Mouse (Mus musculus): ENCODE results near the gene Zfpm1. TPM values are rescaled to one million over a fixed set of nuclear protein-coding genes. Genes with fewer than 3 reads are reported as not detected.

The Zfpm1 gene
- polyA plus RNA-seq, 1 experiment from 2014 or later, result 2.8 TPM

DNA sequence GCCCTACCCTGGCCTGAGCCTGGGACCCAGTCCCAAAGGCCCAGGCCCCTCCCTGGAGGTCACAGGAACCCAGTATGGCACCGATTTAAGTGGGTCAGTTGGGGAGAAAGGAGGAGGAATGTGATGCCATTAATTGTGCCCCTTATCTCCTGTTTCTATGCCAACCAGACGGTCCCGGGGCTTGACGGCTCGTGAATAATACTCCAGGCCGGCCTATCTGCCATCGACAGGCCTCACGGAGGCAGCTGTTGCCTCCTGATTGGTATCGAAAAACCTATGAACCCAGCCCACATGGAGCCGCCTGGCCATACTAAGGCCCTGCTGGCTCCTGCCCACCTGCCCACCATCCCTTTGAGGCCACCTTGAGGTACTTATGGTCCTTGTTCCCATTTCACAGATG lies 5.0 kb downstream of the Zfpm1 start:
- peaks cover 36% of the 10 kb centered on the region for H3K4me1 ChIP-seq

DNA sequence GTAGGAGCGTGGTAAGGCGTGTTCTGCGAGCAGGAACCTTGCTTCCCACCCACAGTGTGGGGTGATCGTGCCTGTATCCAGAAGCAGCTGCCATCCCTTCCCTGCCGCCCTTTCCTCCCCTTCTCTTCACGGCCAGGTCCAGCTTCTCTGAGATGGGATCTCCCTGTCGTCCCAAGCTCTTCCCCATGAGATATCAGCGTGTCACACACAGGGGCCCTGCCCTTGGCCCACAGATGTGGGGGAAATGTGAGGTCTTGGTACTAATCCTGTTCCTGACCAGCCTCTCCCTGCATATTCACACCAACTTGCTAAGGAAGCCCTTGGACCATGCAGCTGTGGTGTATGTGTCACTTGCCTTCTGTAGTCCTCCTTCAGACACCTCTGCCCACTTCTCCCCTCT lies 5.8 kb downstream of the Zfpm1 start:
- no peak overlapping the region for H3K4me2 ChIP-seq (replicated peaks)
- no peaks in the 10 kb centered on the region for H3K36me3 ChIP-seq
- ATAC-seq (ENCODE audit: insufficient number of reproducible peaks, insufficient read depth, low FRiP score, low TSS enrichment), result no peak
- no peak overlapping the region for H3K27ac ChIP-seq
- H3K4me3 ChIP-seq, result no peak overlapping the region
- no peaks in the 10 kb centered on the region for H3K9me3 ChIP-seq
- 85% methylated on average over 8 of the region's 8 CpGs for WGBS
- H3K9ac ChIP-seq, result no peak overlapping the region
- peaks cover 37% of the 10 kb centered on the region for H3K4me1 ChIP-seq
- H3K27me3 ChIP-seq, result peaks cover 29% of the 10 kb centered on the region

More for the DNA sequence above, 5.0 kb downstream of the Zfpm1 start:
- Histone ChIP-seq H3K4me2 (replicated peaks) (no peak overlapping the region), H3K4me3 (no peak overlapping the region), H3K27me3 (peaks cover 33% of the 10 kb centered on the region), H3K9ac (no peak overlapping the region), H3K9me3 (no peaks in the 10 kb centered on the region), H3K36me3 (no peaks in the 10 kb centered on the region), H3K27ac (no peak overlapping the region)
- WGBS, result 87% methylated on average over 10 of the region's 10 CpGs
- no peak for ATAC-seq (ENCODE audit: insufficient number of reproducible peaks, insufficient read depth, low FRiP score, low TSS enrichment)

DNA sequence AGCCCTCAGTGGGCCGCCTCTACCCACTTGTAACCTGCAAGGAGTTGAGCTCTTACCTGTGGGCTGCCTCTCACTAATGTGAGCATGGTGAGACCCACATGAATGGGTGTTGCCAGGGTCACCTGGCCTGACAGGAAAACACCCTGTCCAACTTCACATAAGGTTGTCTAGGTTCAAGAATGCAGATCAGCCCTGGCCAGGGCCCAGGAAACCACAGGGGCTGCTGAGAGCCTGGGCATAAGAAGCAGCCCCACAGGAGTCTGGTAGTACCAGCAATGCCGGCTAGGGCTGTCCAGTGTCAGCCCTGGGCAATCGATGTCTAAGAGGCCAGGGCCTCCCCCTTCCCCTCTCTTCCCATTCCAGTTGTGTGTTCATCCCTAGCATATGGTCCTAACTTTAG lies 6.4 kb downstream of the Zfpm1 start:
- H3K9me3 ChIP-seq, result no peaks in the 10 kb centered on the region
- no peak overlapping the region for H3K4me3 ChIP-seq
- no peak for ATAC-seq (ENCODE audit: insufficient number of reproducible peaks, insufficient read depth, low FRiP score, low TSS enrichment)
- H3K27ac ChIP-seq, result no peak overlapping the region
- peaks cover 31% of the 10 kb centered on the region for H3K4me1 ChIP-seq
- no peaks in the 10 kb centered on the region for H3K36me3 ChIP-seq
- 72% methylated on average over 3 of the region's 3 CpGs for WGBS
- peaks cover 23% of the 10 kb centered on the region for H3K27me3 ChIP-seq
- H3K4me2 ChIP-seq (replicated peaks), result no peak overlapping the region
- no peak overlapping the region for H3K9ac ChIP-seq

DNA sequence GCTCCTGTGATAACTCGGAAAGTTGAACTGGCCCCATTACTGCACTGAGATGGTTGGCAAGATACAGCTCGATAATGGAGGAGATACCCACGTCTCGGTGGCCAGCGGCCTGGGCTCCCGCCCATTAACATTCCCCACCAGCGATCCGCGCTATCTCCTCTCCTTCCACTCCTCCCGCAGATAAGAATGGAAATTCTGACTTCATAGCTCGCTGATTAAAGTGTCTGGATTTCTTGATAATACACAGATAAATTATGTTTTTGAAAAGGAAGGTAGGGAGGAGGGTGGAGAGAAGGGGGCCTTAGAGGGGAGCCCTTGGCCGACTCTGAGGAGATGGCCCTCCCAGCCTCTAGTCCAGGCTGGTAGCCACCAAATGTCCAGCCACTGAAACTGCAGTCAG lies 9.1 kb downstream of the Zfpm1 start:
- ATAC-seq (ENCODE audit: insufficient number of reproducible peaks, insufficient read depth, low FRiP score, low TSS enrichment), result no peak
- H3K4me3 ChIP-seq, result no peak overlapping the region
- no peaks in the 10 kb centered on the region for H3K36me3 ChIP-seq
- no peak overlapping the region for H3K4me2 ChIP-seq (replicated peaks)
- 0 out of 2 replicates have a peak overlapping the region, but pooled peaks have one; percentile 32 for H3K9ac ChIP-seq
- 75% methylated on average over 12 of the region's 12 CpGs for WGBS
- H3K27me3 ChIP-seq, result no peaks in the 10 kb centered on the region
- no peak overlapping the region for H3K27ac ChIP-seq
- peaks cover 19% of the 10 kb centered on the region for H3K4me1 ChIP-seq
- H3K9me3 ChIP-seq, result no peaks in the 10 kb centered on the region

DNA sequence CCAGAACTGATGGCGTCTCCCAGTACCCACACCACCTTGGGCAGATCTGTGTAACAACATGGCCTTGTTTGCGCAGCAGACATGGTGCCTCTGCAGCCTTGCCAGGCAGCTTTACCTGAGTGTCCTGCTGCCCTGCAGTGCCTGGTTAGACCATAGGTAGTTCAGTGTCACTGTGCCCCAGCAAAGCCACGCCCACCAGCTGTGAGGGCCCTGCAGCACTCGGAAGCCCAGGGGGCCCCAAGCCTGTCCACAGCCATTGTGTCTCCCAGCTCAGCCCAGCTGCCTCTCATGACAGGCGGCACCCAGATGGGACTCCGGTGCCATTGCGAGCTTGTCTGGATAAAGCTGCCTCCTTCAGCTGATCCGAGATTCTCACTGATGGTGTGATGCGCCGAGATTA lies 9.6 kb downstream of the Zfpm1 start:
- Histone ChIP-seq H3K36me3 (no peaks in the 10 kb centered on the region), H3K4me1 (peaks cover 24% of the 10 kb centered on the region), H3K27ac (0 out of 2 replicates have a peak overlapping the region, but pooled peaks have one; percentile 24), H3K9ac (peak overlapping the region; percentile 32), H3K4me2 (replicated peaks) (no peak overlapping the region), H3K9me3 (no peaks in the 10 kb centered on the region), H3K4me3 (no peak overlapping the region), H3K27me3 (no peaks in the 10 kb centered on the region)
- WGBS, result 32% methylated on average over 10 of the region's 10 CpGs
- ATAC-seq (ENCODE audit: insufficient number of reproducible peaks, insufficient read depth, low FRiP score, low TSS enrichment), result no peak

DNA sequence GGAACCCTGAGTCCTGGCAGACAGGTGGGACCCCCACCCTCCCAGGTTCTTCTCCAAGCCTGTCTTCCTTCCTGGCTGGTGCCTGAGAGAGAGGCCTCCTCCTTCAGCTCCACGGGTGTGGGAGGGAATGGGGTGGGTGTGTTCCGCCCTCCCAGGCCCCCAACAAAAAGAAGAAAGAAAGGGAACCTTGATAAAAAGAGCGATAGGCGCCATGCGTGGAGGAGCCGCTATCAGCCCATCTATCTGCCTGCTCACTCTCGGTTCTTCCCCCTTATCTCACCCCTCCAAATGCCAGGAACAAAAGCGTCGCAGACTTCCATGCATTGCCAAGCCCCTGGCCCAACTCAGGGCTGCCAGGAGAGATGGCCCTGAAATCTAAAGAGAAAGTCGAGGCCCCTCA lies 11.5 kb downstream of the Zfpm1 start:
- H3K9me3 ChIP-seq, result no peaks in the 10 kb centered on the region
- H3K36me3 ChIP-seq, result no peaks in the 10 kb centered on the region
- H3K4me2 ChIP-seq (replicated peaks), result no peak overlapping the region
- ATAC-seq (ENCODE audit: insufficient number of reproducible peaks, insufficient read depth, low FRiP score, low TSS enrichment), result no peak
- 70% methylated on average over 10 of the region's 10 CpGs for WGBS
- no peak overlapping the region for H3K4me3 ChIP-seq
- H3K9ac ChIP-seq, result no peak overlapping the region
- H3K27ac ChIP-seq, result no peak overlapping the region
- H3K4me1 ChIP-seq, result peaks cover 36% of the 10 kb centered on the region
- H3K27me3 ChIP-seq, result no peaks in the 10 kb centered on the region

DNA sequence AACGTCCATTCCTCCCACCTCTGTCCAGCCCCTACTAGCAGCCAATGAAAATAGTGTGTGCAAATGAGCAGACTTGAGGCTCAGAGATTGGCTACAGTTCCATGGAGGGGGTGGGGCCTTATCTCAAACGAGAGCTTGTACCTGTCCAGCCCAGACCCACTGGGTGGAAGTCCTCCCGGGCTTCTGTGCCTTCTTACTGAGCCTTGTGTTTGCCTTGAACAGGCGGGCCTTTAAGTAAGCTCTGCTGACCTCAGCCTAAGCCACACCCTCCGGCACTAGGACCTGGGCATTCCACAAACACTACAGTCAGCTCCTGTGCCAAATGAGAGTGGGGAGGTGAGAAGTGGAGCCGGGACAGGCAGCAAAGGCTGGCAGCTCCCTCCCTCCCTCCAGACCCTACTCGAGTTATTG lies 12.3 kb downstream of the Zfpm1 start:
- WGBS, result 2% methylated on average over 7 of the region's 7 CpGs
- peaks cover 36% of the 10 kb centered on the region for H3K4me1 ChIP-seq
- H3K27me3 ChIP-seq, result no peaks in the 10 kb centered on the region
- H3K36me3 ChIP-seq, result no peaks in the 10 kb centered on the region
- no peak overlapping the region for H3K4me2 ChIP-seq (replicated peaks)
- H3K9ac ChIP-seq, result no peak overlapping the region
- H3K9me3 ChIP-seq, result no peaks in the 10 kb centered on the region
- ATAC-seq (ENCODE audit: insufficient number of reproducible peaks, insufficient read depth, low FRiP score, low TSS enrichment), result peak; percentile 67; the same call in 1 of the 2 replicates
- peak overlapping the region; percentile 30; the same call in 1 of the 2 replicates for H3K27ac ChIP-seq
- H3K4me3 ChIP-seq, result no peak overlapping the region

DNA sequence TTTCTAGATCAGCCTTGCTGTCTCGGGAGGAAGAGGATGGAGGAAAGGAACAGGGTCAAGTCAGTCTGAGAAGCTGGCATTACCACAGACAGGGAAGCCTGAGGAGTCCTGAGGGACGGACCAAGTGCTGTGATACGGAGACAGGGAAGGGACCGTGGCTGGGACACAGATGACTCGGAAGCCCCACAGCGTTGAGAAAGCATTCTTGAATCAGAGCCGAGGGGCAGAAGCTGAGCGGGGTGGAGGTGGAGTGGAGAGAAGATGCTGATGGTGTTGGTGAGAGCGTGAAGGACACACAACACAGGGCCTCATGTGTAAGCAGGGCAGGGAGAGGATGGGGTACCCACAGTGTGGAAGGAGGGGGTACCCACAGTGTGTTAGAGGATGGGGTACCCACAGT lies 13.4 kb downstream of the Zfpm1 start:
- peaks cover 36% of the 10 kb centered on the region for H3K4me1 ChIP-seq

DNA sequence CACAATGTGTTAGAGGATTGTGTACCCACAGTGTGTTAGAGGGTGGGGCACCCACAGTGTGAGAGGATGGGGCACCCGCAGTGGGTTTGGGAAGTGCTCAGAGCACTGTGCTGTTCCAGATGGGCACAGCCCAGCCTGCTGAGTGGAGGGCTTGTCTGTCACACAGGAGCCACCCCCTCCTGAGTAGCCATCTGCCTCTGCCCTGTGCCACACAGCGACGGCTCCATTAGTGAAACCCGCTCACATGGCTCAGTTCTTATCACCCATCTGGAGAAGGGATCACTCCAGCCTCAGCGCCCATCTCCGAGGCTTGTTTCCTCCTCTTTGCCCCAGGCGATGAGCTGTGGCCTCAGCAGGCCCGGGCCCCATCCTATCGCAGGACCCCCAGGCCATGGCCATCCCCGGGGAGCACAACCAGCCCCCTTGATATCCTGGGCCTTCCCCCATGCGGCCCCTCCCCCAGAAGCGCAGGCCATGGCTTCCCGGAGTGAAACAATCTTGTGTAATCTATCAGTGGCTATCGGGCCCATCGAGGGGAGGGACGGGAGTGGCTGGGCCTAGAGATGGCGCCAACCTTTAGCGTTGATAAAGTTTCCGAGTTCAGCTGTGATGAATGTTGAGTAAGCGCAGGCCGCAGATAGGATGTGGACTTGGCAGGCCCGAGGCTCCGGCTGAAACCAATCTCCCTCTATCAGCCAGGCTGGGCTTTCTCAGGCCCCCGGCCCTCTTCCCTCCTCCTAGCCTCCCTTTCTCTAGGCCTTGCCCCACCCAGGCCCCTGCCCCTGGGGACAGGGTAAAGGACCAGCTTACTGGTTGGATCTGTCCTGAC lies 14.4 kb downstream of the Zfpm1 start:
- Histone ChIP-seq H3K27ac (0 out of 2 replicates have a peak overlapping the region, but pooled peaks have one; percentile 4), H3K9ac (no peak overlapping the region), H3K4me3 (no peak overlapping the region), H3K27me3 (no peaks in the 10 kb centered on the region), H3K4me1 (peaks cover 36% of the 10 kb centered on the region), H3K36me3 (no peaks in the 10 kb centered on the region), H3K9me3 (no peaks in the 10 kb centered on the region), H3K4me2 (replicated peaks) (no peak overlapping the region; the same call in 1 of the 2 replicates)
- ATAC-seq (ENCODE audit: insufficient number of reproducible peaks, insufficient read depth, low FRiP score, low TSS enrichment), result no peak
- WGBS, result 33% methylated on average over 24 of the region's 24 CpGs

More for the DNA sequence above, 13.4 kb downstream of the Zfpm1 start:
- ATAC-seq (ENCODE audit: insufficient number of reproducible peaks, insufficient read depth, low FRiP score, low TSS enrichment), result no peak
- Histone ChIP-seq H3K4me2 (replicated peaks) (no peak overlapping the region), H3K9me3 (no peaks in the 10 kb centered on the region), H3K9ac (no peak overlapping the region), H3K4me3 (no peak overlapping the region), H3K27ac (no peak overlapping the region), H3K27me3 (no peaks in the 10 kb centered on the region), H3K36me3 (no peaks in the 10 kb centered on the region)
- 62% methylated on average over 9 of the region's 9 CpGs for WGBS

DNA sequence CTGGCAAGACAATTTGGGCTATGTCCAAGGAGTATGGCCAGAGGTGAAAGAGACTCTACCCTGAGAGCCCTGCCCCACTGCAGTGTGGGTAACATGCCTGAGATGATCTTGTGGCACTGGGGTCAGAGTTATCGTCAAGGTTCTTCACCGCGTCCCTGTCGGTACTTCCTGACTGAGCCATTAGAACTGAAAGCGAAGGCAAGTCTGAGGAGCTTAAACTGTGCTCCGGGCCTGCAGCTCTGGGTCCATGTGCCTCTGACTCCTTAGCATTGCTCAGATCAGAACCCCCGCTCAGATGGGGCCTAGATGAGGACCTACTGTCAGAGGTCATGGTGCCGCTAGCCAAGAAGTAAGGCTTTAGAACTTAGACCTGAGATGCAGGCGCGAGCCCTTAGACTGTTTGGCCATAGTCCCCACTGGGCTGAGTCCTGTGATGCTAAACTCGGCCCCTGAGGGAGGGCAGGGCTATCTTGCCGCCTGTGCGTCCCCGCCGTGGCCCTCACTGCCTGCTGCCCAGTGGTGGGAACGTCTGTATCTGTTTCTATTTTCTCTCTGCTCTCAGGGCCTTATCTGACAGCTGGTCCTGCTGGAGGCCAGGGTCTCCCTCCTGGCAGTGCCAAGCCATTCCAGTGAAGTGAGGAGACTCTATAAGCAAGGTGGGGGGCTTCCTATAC lies 17.8 kb downstream of the Zfpm1 start:
- Histone ChIP-seq H3K4me2 (replicated peaks) (no peak overlapping the region), H3K27ac (no peak overlapping the region), H3K36me3 (no peaks in the 10 kb centered on the region), H3K27me3 (no peaks in the 10 kb centered on the region), H3K9ac (no peak overlapping the region), H3K4me1 (peaks cover 26% of the 10 kb centered on the region), H3K9me3 (no peaks in the 10 kb centered on the region), H3K4me3 (no peak overlapping the region)
- ATAC-seq (ENCODE audit: insufficient number of reproducible peaks, insufficient read depth, low FRiP score, low TSS enrichment), result no peak
- WGBS, result 67% methylated on average over 16 of the region's 16 CpGs

DNA sequence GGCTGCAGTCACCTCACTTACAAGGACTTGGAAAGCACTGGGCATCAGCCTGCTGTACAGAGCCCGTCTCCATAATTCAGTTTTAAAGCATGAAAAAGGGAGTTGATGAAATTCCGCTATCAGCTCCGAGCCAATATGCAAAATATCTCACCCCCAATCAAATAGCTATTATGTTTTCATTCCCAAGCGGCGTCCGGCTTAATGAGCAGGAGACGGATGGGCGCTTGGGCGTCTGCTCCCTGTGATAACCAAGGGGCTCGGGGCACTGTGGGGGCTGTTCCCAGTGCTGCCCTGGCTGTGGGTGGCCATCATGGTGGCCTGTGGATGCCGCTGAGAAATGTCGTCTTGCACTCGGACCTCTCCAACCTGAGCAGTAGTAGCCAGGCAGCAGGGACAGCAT lies 19.1 kb downstream of the Zfpm1 start:
- ATAC-seq (ENCODE audit: insufficient number of reproducible peaks, insufficient read depth, low FRiP score, low TSS enrichment), result no peak
- Histone ChIP-seq H3K27ac (no peak overlapping the region), H3K9me3 (no peaks in the 10 kb centered on the region), H3K9ac (no peak overlapping the region), H3K27me3 (no peaks in the 10 kb centered on the region), H3K4me3 (no peak overlapping the region), H3K4me2 (replicated peaks) (no peak overlapping the region), H3K36me3 (no peaks in the 10 kb centered on the region), H3K4me1 (peaks cover 23% of the 10 kb centered on the region)
- 88% methylated on average over 13 of the region's 13 CpGs for WGBS

DNA sequence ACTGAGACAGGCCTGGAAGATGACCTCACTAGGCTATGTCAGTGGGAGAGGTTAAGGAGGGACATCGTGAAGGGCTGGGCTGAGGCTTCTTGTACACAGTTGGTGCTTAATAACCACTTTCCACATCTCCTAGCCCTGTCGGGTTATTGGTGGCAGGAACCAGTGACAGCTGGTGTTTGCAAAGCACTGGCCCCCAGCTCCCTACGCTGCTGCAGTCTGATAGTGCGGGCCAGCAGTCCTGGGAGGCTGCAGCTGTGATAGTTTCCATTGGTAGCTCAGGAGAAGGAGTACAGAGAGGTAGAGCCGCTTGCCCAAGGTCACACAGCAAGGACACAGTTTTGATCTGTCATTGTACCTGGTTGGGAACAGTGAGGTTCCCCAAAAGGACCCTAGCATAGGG lies 19.9 kb downstream of the Zfpm1 start:
- H3K36me3 ChIP-seq, result no peaks in the 10 kb centered on the region
- no peak for ATAC-seq (ENCODE audit: insufficient number of reproducible peaks, insufficient read depth, low FRiP score, low TSS enrichment)
- no peak overlapping the region for H3K4me3 ChIP-seq
- H3K9me3 ChIP-seq, result no peaks in the 10 kb centered on the region
- no peak overlapping the region for H3K9ac ChIP-seq
- H3K27me3 ChIP-seq, result no peaks in the 10 kb centered on the region
- H3K27ac ChIP-seq, result no peak overlapping the region
- H3K4me1 ChIP-seq, result peaks cover 15% of the 10 kb centered on the region; the same call in 1 of the 2 replicates
- H3K4me2 ChIP-seq (replicated peaks), result no peak overlapping the region
- 74% methylated on average over 5 of the region's 5 CpGs for WGBS
